Mouse (Mus musculus) heart, adult 2 months (tissue): ENCODE results near the gene Nenf.

Experiments used
- CTCF ChIP-seq: fragments of 200-600 bp; IDR thresholded peaks from 2 replicates; pipeline ENCODE4 v1.8.1; 2022; ENCODE audit warnings: antibody characterized with exemption, mild to moderate bottlenecking, moderate library complexity
- EP300 ChIP-seq: fragments of 200-500 bp; IDR thresholded peaks from 2 replicates; pipeline ENCODE4 v1.6.1; 2011; ENCODE audit warnings: low read depth, low read length, control low read depth; ENCODE audit not compliant: insufficient read depth
- POLR2A ChIP-seq: fragments of 200-500 bp; IDR thresholded peaks from 2 replicates; pipeline ENCODE4 v1.6.1; 2011; ENCODE audit warnings: mild to moderate bottlenecking, low read depth, low read length, control low read depth; ENCODE audit not compliant: insufficient read depth

DNA sequence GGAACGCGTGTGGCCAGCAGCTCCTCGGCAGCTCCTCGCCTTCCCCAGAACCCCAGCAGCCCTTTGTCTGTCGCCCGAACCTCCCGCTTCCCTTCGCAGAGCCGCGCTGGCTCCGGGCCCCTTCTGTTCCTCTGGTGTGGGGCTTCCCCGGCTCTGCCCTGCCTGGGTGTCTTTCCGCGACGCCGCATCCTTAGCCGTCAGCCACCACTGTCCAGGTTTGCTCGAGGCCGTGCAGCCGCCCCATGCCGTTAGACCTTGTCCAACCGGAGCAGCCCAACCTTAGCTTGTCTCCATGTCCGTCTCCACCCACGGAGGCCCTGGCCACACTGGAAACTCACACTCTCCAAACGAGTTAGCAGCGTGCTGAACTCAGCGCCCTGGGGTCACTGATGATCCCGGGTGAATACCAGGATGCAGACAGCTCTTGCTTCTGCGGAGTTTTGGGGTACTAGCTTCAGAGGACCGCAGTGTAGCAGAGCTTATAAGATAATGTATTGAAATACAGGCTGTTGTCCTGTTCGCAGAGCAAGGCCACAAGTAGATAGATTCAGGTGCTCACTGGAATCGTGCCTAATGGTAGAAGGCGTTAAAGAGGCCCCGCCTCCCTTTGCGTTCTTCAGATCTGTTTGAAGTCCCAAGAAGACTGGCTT, 8.4 kb upstream of the Nenf start:
- TF ChIP-seq POLR2A (no peak), CTCF (no peak), EP300 (no peak)
